Mouse (Mus musculus) heart, embryonic 13.5 days (tissue): ENCODE data around the gene Nsg1. TPM values are rescaled to one million over a fixed set of nuclear protein-coding genes. Genes with fewer than 3 reads are reported as not detected.

Experiments used
- ATAC-seq: fragments of 200-750 bp; cut with Nextera tagmentation; 2 replicates; pipeline ENCODE4 v1.8.0; 2017; ENCODE audit warnings: moderate TSS enrichment; ENCODE audit not compliant: insufficient number of reproducible peaks, low FRiP score, low TSS enrichment; ENCODE audit errors: extremely low read depth
- H3K27ac ChIP-seq: fragments of 300-500 bp; sonication (generic); replicated peaks from 2 replicates; pipeline ENCODE4 v1.5.1; 2015; ENCODE audit warnings: moderate library complexity, mild to moderate bottlenecking, inconsistent platforms
- H3K27me3 ChIP-seq: fragments of 300-500 bp; sonication (generic); replicated peaks from 2 replicates; pipeline ENCODE4 v1.6.1; 2015; ENCODE audit warnings: mild to moderate bottlenecking, inconsistent platforms
- H3K36me3 ChIP-seq: fragments of 300-500 bp; sonication (generic); 2 replicates; pipeline ENCODE4 v1.6.1; 2015; ENCODE audit warnings: mild to moderate bottlenecking, inconsistent platforms
- H3K4me1 ChIP-seq: fragments of 300-500 bp; sonication (generic); 2 replicates; pipeline ENCODE4 v1.6.1; 2015; ENCODE audit warnings: inconsistent platforms
- H3K4me2 ChIP-seq: fragments of 300-500 bp; sonication (generic); 2 replicates; pipeline ENCODE4 v1.6.1; 2015; ENCODE audit warnings: inconsistent platforms, mild to moderate bottlenecking, moderate library complexity
- H3K4me3 ChIP-seq: fragments of 300-500 bp; sonication (generic); 2 replicates; pipeline ENCODE4 v1.5.1; 2015; ENCODE audit warnings: moderate library complexity, mild to moderate bottlenecking, inconsistent platforms
- H3K9ac ChIP-seq: fragments of 300-500 bp; sonication (generic); 2 replicates; pipeline ENCODE4 v1.6.1; 2015; ENCODE audit warnings: inconsistent platforms, mild to moderate bottlenecking, moderate library complexity
- H3K9me3 ChIP-seq: fragments of 300-500 bp; sonication (generic); 2 replicates; pipeline ENCODE4 v1.6.1; 2016; ENCODE audit warnings: inconsistent platforms
- WGBS: fragments of 180-500 bp; shearing (Covaris S2); methylation state at CpG from one replicate; pipeline ENCODE4 v1.1.7; 2015; ENCODE audit warnings: mixed read lengths; 5-methylcytosine and 5-hydroxymethylcytosine counted together
- polyA plus RNA-seq: library from polyadenylated mRNA; unstranded; fragments of >200 nt; fragmentation: Nextera tagmentation; extraction: Ambion mirVana; gene quantifications from 2 replicates; pipeline ENCODE4 v1.2.1, GENCODE M21; 2015

The Nsg1 gene
- polyA plus RNA-seq, 1 experiment from 2014 or later, result 19.5 TPM

DNA sequence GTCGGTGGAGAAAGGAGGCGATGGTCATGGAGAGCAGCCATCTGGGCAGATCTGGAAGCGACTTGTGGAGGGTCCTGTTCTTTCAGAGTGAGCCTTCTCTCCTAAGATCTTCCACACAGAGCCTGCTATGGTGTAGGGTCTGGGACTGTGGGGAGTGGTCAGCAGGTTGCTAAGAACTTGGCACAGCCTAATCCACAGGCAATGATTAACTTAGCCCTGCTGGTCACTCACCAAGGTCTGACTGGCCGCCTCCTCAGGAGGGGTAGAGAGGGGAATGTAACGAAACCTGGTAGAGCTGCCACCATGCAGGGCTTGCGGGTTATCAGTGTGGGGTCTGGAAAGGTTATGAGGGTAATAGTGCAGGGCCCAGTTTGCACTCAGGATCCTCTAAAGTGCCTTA, 18.8 kb downstream of the Nsg1 start:
- Histone ChIP-seq H3K9ac (no peak overlapping the region), H3K9me3 (no peaks in the 10 kb centered on the region), H3K27me3 (no peaks in the 10 kb centered on the region), H3K4me1 (no peaks in the 10 kb centered on the region; the same call in 1 of the 2 replicates), H3K4me3 (no peak overlapping the region), H3K27ac (no peak overlapping the region), H3K36me3 (peaks cover 24% of the 10 kb centered on the region), H3K4me2 (no peak overlapping the region)
- 81% methylated on average over 6 of the region's 6 CpGs for WGBS
- ATAC-seq, result no peak

DNA sequence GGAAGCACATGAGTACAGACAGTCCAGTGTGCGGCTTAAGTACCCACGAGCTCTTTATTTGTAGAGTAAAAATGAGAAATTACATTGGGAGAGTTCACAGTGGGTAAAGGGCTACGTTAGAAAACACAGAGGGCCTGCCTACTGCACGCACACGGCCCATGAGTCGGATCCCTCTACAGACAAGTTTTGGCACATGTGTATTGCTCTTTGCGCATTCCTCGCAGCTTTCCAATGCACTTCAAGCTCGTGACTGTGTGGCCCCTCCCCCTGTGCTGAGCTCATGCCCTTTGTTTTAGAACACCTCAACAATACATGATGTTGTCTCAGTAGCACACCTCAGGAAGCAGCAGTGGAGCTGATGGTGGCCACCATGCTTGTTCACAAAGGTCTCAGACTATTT, 22.5 kb downstream of the Nsg1 start:
- Histone ChIP-seq H3K4me1 (no peaks in the 10 kb centered on the region; the same call in 1 of the 2 replicates), H3K4me2 (no peak overlapping the region), H3K27me3 (no peaks in the 10 kb centered on the region), H3K36me3 (peaks cover 34% of the 10 kb centered on the region), H3K9ac (no peak overlapping the region), H3K4me3 (no peak overlapping the region), H3K9me3 (no peaks in the 10 kb centered on the region), H3K27ac (no peak overlapping the region)
- no peak for ATAC-seq
- WGBS, result 86% methylated on average over 9 of the region's 9 CpGs

DNA sequence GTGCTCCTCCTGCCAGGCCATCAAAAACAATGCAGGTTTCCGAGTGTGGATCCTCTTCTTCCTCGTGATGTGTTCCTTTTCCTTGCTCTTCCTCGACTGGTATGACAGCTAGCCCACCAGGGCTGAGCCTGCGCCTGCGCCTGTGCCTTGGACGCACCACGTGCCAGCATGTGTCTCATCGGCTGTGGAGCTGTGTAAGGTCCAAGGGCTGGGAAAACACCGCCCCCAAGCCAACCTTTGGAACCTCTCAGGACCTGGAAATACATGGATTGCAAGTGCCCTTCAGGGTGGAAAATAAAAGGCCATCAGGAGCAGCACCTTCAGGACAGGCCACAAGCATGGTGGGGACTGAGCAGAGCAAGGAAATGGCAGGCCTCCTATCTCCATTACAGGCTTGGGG, 23.5 kb downstream of the Nsg1 start:
- peaks cover 34% of the 10 kb centered on the region for H3K36me3 ChIP-seq
- 90% methylated on average over 9 of the region's 9 CpGs for WGBS

DNA sequence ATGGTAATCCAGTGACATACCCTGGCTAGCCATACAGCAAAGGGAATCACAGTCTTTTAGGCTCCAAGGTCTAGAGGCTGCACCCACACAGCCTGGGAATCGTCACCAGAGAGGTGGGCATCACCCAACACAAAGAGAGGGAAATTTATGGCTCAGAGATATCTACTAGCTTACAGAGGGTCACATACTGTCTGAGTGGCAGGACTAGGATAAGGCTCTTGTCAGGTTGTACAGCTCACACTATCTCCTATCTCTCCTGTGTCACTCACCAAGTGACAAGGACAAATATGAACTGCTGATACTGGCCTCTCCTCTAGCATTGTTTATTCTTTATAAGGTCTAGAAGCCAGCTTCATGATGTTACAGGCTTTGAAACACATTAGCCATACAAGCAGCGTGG, 30.4 kb downstream of the Nsg1 start:
- 0 out of 2 replicates have a peak, but pooled peaks cover 4% of the 10 kb centered on the region for H3K4me1 ChIP-seq
- peaks cover 38% of the 10 kb centered on the region for H3K36me3 ChIP-seq
- no peaks in the 10 kb centered on the region for H3K9me3 ChIP-seq
- H3K27me3 ChIP-seq, result no peaks in the 10 kb centered on the region
- no peak; the same call in 1 of the 2 replicates for ATAC-seq
- WGBS, result 60% methylated on average over 2 of the region's 2 CpGs
- H3K4me2 ChIP-seq, result no peak overlapping the region
- no peak overlapping the region for H3K27ac ChIP-seq
- H3K4me3 ChIP-seq, result no peak overlapping the region
- H3K9ac ChIP-seq, result no peak overlapping the region

More for the DNA sequence above, 23.5 kb downstream of the Nsg1 start:
- Histone ChIP-seq H3K27me3 (no peaks in the 10 kb centered on the region), H3K9me3 (no peaks in the 10 kb centered on the region), H3K4me1 (no peaks in the 10 kb centered on the region; the same call in 1 of the 2 replicates), H3K4me2 (no peak overlapping the region), H3K9ac (no peak overlapping the region), H3K4me3 (no peak overlapping the region), H3K27ac (no peak overlapping the region)
- ATAC-seq, result no peak

DNA sequence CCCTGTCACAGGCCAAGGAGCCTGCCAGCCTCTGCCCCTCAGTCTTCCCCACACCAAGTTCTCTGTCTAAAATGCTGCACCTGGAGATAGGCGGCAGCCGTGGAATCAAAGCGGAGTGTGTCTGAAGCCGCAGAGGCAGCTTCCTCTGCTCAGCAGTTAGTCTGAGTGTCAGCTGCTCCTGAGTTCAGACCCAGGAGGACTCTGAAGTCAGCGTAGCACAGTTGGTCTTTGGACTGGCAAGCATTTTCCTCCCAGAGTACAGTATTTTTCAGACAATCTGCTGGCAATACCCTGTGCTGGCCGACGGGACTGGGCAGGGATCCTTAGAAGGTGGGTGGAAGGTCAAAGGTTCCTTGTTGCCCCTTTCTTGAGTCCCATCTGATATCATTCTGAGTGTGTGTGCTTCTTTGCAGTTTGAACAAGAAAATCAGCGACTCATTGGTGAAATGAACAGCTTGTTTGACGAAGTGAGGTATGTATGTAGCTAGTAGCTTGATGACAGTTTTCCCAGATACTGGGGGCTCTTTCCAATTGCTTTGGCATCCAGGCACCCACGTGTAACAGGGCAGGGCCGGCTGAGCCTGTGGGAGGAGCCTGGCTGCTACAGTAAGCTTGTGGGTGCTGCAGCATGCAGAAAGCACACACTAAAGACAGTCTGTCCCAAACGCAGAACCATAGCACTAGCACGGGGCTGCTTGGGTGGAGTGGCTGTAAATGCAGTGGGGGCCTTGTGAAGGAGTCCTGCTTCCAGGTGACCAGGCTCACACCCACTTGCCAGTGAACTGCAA, 33.0 kb downstream of the Nsg1 start:
- Histone ChIP-seq H3K27me3 (no peaks in the 10 kb centered on the region), H3K9ac (no peak overlapping the region), H3K36me3 (peaks cover 51% of the 10 kb centered on the region), H3K4me2 (no peak overlapping the region), H3K4me3 (no peak overlapping the region), H3K27ac (no peak overlapping the region), H3K4me1 (peaks cover 11% of the 10 kb centered on the region), H3K9me3 (no peaks in the 10 kb centered on the region)
- no peak for ATAC-seq
- WGBS, result 61% methylated on average over 13 of the region's 13 CpGs

DNA sequence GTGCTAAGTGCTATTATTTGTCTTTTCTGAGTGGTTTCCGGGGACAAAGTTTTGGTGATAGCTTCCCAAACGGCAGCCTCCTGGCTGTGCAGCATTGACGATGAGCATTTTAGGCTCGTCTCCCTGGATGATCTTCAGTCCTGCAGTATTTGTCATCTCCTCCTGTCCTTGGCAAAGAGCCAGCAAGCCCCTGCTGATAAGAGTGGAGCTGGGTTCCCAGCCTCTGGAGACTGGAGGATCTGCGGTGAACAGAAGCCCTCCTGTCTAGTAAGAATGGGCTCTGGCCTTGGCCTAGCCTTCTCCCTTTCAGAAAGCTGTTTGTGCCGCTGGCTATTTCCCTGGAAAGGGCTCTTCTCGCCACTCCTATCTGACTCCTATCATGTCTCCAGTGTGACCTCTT, 38.0 kb downstream of the Nsg1 start:
- H3K4me3 ChIP-seq, result no peak overlapping the region
- ATAC-seq, result no peak
- H3K27ac ChIP-seq, result no peak overlapping the region
- no peak overlapping the region for H3K4me2 ChIP-seq
- H3K36me3 ChIP-seq, result peaks cover 41% of the 10 kb centered on the region
- no peak overlapping the region for H3K9ac ChIP-seq
- H3K27me3 ChIP-seq, result no peaks in the 10 kb centered on the region
- H3K4me1 ChIP-seq, result peaks cover 11% of the 10 kb centered on the region
- no peaks in the 10 kb centered on the region for H3K9me3 ChIP-seq
- 31% methylated on average over 7 of the region's 7 CpGs for WGBS

DNA sequence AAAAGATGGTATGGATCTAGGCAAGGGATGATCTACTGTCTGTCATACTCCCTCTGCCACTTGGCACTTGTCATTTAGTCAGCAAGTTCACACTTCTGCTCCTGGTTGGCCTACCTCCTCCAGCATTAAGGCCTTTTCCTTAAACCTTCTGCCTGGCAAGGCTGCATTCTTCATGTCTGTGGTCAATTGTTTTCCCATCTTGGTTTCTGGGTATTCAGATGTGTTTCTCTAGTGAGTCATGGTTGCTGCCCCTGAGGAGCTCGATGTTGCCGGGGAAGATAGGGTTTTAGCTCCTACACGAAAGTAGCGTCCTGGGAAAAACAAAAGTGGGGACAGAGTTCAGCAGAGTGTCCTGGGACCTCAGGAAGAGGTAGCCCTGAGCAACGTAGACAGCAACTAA, 40.4 kb downstream of the Nsg1 start:
- Histone ChIP-seq H3K9ac (no peak overlapping the region), H3K4me1 (peaks cover 11% of the 10 kb centered on the region), H3K9me3 (no peaks in the 10 kb centered on the region), H3K36me3 (peaks cover 48% of the 10 kb centered on the region), H3K4me3 (no peak overlapping the region), H3K27ac (no peak overlapping the region), H3K4me2 (no peak overlapping the region), H3K27me3 (no peaks in the 10 kb centered on the region)
- no peak for ATAC-seq
- WGBS, result 87% methylated on average over 5 of the region's 5 CpGs

DNA sequence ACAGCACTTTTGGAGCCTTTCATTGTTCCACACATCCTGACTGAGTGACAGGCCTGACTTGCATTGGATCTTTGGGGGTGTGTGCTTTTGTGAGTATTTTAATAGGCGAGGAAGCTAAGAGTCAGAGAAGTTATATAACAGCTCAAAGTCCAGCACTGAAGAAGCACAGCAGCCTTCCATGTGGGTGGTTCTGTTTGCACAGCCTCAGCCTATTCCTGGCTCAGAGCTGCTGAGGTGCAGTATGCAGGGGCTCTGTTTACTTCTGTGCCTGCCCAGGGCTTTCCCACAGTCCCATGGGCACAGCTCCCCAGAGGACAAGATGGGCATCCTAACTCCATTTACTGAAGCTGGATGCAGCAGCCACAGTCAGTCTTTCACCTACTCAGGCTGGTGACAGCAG, 42.7 kb downstream of the Nsg1 start:
- Histone ChIP-seq H3K4me2 (no peak overlapping the region), H3K9ac (no peak overlapping the region), H3K27ac (no peak overlapping the region), H3K9me3 (no peaks in the 10 kb centered on the region), H3K4me1 (peaks cover 7% of the 10 kb centered on the region), H3K4me3 (no peak overlapping the region), H3K27me3 (no peaks in the 10 kb centered on the region), H3K36me3 (peaks cover 40% of the 10 kb centered on the region)
- WGBS, result 95% methylated on average over 1 of the region's 1 CpGs
- ATAC-seq, result no peak

DNA sequence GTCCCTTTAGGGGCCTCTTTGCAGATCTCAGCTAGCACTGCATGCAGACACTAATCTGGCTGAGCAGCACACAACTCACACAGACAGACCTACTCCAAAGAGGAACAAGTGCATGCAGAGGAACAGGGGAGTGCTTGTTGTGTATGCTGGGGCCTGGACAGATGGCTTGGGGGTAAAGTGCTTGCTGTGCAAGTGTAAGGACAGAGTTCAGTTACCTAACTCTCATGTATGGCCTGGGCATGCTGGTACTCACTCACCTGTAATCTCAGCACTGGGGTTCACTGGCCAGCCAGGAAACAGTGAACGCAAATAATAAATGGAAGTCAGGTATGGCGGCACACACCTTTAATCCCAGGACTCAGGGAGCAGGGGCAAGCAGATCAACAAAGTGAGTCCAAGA, 45.2 kb downstream of the Nsg1 start:
- no peaks in the 10 kb centered on the region for H3K9me3 ChIP-seq
- no peak overlapping the region for H3K9ac ChIP-seq
- no peaks in the 10 kb centered on the region for H3K4me1 ChIP-seq
- H3K27ac ChIP-seq, result no peak overlapping the region
- H3K27me3 ChIP-seq, result no peaks in the 10 kb centered on the region
- 94% methylated on average over 2 of the region's 2 CpGs for WGBS
- H3K36me3 ChIP-seq, result peaks cover 50% of the 10 kb centered on the region
- no peak overlapping the region for H3K4me2 ChIP-seq
- no peak for ATAC-seq
- no peak overlapping the region for H3K4me3 ChIP-seq

DNA sequence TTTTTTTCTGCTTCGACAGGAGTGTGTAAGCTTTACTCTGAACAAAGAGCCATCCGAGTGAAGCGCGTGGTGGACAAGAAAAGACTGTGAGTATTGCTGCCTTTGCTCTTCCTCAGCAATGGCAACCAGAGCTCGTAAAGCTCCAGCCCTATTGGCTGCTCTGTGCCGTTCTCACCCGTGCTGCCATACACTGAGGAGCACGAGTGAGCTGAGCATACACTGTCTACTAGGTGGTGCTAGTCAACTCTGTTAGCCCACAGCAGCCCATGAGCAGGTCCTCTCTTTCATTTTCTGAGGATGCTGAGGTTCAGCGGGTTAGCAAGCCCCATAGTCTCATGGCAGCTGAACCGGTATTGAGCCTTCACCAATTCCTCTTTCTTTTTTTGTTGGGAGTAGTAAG, 52.9 kb downstream of the Nsg1 start:
- Histone ChIP-seq H3K27me3 (no peaks in the 10 kb centered on the region), H3K9ac (no peak overlapping the region), H3K27ac (no peak overlapping the region), H3K9me3 (no peaks in the 10 kb centered on the region), H3K4me1 (no peaks in the 10 kb centered on the region), H3K4me2 (no peak overlapping the region), H3K4me3 (no peak overlapping the region), H3K36me3 (peaks cover 58% of the 10 kb centered on the region)
- 87% methylated on average over 10 of the region's 10 CpGs for WGBS
- no peak for ATAC-seq

DNA sequence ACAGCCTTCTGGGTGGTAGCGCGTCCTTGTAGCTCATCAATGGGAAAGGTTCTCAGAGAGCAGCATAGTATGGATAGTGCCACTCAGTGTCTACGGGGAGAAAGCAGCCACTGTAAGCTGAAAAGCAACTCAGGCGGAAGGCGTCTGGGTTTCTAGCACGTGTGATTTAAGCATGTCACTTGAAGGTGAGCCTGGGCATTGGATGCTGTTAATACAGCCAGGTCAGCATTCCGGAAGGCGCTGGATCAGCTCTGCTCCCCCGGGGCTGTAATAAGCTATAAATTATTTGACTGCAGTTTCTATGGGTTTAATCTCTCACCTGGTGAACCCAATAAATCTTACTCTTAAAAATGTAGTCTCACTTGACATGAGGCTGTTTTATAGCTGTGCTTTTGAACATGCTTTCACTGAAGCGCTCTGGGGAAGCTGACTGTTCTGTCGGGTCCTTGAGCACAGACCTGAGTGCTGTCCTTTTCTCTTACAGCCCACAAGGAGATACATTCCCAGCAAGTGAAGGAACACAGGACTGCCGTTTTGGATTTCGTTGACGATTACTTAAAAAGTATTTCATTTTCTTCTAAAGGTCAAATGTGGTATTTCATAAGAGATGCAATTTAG, 53.5 kb downstream of the Nsg1 start:
- no peaks in the 10 kb centered on the region for H3K9me3 ChIP-seq
- H3K4me1 ChIP-seq, result no peaks in the 10 kb centered on the region
- no peak overlapping the region for H3K9ac ChIP-seq
- WGBS, result 90% methylated on average over 14 of the region's 14 CpGs
- no peaks in the 10 kb centered on the region for H3K27me3 ChIP-seq
- H3K36me3 ChIP-seq, result peaks cover 58% of the 10 kb centered on the region
- no peak for ATAC-seq
- H3K4me3 ChIP-seq, result no peak overlapping the region
- no peak overlapping the region for H3K27ac ChIP-seq
- no peak overlapping the region for H3K4me2 ChIP-seq

DNA sequence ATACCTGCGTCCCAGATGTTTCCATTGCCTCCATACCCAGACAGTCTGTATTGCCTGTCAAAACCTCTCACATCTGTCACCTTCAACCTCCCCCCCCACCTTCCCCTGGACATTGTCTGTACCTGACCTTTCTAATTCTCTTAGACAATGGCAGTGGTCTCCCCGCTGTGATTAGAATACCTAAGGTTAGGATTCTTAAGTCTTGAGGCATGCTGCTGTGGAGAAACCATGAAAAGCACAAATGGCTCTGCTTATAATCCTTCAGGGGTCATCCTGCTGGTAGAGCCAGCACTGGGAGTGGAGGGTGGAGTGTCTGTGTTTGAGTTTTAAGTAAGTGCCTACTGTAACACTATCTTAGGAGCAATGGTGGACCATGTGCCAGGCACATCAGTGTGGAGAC, 56.8 kb downstream of the Nsg1 start:
- no peaks in the 10 kb centered on the region for H3K27me3 ChIP-seq
- H3K9ac ChIP-seq, result no peak overlapping the region
- ATAC-seq, result no peak
- peaks cover 34% of the 10 kb centered on the region for H3K36me3 ChIP-seq
- H3K4me3 ChIP-seq, result no peak overlapping the region
- no peak overlapping the region for H3K27ac ChIP-seq
- no peak overlapping the region for H3K4me2 ChIP-seq
- no peaks in the 10 kb centered on the region for H3K4me1 ChIP-seq
- H3K9me3 ChIP-seq, result no peaks in the 10 kb centered on the region
- 72% methylated on average over 2 of the region's 2 CpGs for WGBS
